Mouse (Mus musculus): ENCODE measurements at regions not wholly inside any gene's neighbourhood (a gene's known extent, or its start where the extent isn't known, plus 50 kb on each side); places are given as distances from the start of the nearest gene placed in this dataset.

DNA sequence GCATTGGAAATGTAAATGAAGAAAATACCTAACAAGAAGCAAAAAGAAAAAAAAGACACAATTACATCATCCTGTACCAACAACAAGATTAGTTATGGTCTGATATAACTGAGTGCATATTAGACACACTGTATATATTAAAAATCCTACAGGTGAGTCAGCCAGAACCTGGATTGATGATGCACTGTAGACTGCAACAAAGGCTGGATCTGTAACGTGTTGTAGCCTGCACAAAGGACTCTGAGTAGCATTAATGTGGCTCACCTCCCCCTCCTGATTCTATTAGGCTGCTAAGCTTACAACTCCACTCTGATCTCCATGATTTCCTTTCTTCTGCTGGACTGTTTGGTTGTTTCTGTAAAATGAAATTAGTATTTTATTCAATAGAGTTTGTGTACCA lies 1383.4 kb downstream of the Defb40 start:
- no peak for DNase-seq

DNA sequence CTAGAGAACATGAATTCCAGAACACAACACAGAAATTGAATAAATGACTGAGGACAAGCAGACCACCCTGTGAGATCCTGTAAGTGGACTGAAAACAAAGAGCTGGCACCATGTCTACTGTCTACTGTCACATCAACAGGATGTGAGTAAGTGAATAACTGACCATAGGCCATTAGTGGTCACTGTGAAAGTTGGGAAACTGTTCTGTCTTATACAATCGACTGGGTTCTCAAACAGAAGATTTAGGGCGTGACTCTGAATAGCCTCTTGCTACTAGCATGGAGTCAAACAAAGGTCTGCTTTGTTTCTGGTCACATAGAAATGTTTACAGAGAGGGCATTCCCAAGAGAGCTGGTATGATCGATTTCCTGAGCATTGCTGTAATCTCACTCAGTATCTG lies 1387.9 kb downstream of the Defb40 start:
- no peak for DNase-seq

DNA sequence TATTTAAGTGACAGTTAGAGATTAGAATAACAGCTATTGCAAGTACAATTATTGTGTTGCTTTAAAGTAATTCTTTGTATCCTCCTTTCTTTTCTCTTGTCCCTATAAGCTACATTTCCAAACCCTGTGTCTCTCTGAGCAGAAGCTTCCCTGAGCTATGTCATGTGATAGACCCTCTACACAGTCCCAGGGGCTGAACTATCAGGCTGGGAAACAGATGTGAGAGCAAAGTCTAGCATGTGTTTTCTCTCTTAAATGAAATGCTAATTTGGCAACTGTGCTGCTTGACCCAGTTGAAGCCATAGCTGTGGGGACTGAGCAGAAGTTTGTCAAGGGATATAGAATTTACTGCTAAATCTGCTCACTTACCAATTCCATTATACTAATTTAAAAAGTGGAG lies 1389.9 kb downstream of the Defb40 start:
- no peak for DNase-seq

GRCm38 (mm10) chr8:17587261-17587861 lies 1390.7 kb downstream of the Defb40 start:
- no peak for DNase-seq
